Mouse (Mus musculus): ENCODE measurements around the gene Nrxn3. TPM values are rescaled to one million over a fixed set of nuclear protein-coding genes. Genes with fewer than 3 reads are reported as not detected.

The Nrxn3 gene
- polyA plus RNA-seq, 1 experiment: 3.0 TPM

- Histone ChIP-seq H3K4me3 (no peak overlapping the region), H3K36me3 (ENCODE audit: control insufficient read depth, insufficient read depth) (no peaks in the 10 kb centered on the region), H3K79me2 (ENCODE audit: control insufficient read depth, insufficient read depth) (no peaks in the 10 kb centered on the region), H3ac (ENCODE audit: control insufficient read depth, insufficient read length) (no peak overlapping the region), H3K4me2 (ENCODE audit: low read depth) (no peak overlapping the region), H3K27me3 (ENCODE audit: control insufficient read depth, insufficient read depth, insufficient read length) (no peaks in the 10 kb centered on the region)
- TF ChIP-seq E2F4 (IDR thresholded peaks at IDR 0.05; ENCODE audit: insufficient read depth): no peak
- TF ChIP-seq TCF12 (IDR thresholded peaks at IDR 0.05; ENCODE audit: insufficient read depth, poor library complexity, severe bottlenecking): no peak
- no peak for TF ChIP-seq POLR2A (IDR thresholded peaks at IDR 0.05; ENCODE audit: insufficient read length, low read depth)
- TF ChIP-seq POLR2AphosphoS2 (IDR thresholded peaks at IDR 0.05; ENCODE audit: insufficient read length, low read depth): no peak
- TF ChIP-seq MYOG (IDR thresholded peaks at IDR 0.05; ENCODE audit: control insufficient read depth in 1 of 3, insufficient read depth in 1 of 3, insufficient read length in 2 of 3, low read depth in 2 of 3): no peak
- TF ChIP-seq CEBPB (IDR thresholded peaks at IDR 0.05; ENCODE audit: insufficient read depth, poor library complexity, severe bottlenecking): no peak
- no peak for TF ChIP-seq MYOD1 (IDR thresholded peaks at IDR 0.05; ENCODE audit: control insufficient read depth in 1 of 3, insufficient read length in 2 of 3, low read depth in 2 of 3)
- no peak for TF ChIP-seq MAX (IDR thresholded peaks at IDR 0.05; ENCODE audit: low read depth)
Measured at GRCm38 (mm10) chr12:89810146-89810545, 1087.5 kb downstream of the Nrxn3 start.

DNA sequence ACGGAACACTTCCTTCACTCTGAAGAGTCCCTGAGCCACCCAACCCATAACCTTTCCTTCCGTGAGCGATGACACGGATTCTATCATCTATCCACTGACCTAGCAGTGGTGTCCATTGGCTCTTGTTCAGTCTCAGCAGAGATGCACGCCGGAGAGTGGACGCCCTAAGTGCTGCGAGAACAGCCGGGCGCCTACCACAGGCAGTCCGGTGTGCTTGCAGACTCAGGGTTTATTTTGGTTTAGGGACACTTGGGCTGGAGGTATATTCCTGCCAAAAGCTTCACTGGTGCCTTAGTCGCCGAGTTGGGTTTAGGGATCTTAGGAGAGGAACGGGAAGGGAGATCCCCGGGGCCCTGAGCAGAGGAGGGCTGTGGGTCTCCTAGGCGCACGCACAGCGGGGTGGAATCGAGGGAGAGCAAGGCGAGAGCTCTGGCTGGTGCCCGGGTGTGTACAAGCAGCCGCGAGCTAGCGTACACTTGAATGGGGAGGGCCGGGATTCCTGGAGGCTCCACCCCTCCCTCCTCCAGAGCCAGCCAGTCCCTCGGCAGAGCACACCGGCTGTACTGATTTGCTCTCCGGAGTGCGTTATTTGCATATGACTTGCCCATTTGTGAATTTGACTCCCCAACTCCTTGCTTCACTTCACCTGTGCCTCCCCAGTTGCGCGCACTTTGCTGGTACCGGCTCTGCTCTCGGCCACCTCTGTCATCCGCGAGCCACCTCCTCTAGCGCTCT, 1089.3 kb downstream of the Nrxn3 start:
- H3K27me3 ChIP-seq (ENCODE audit: control insufficient read depth, insufficient read depth, insufficient read length): no peaks in the 10 kb centered on the region
- no peaks in the 10 kb centered on the region for H3K36me3 ChIP-seq (ENCODE audit: control insufficient read depth, insufficient read depth)
- H3K79me2 ChIP-seq (ENCODE audit: control insufficient read depth, insufficient read depth): no peaks in the 10 kb centered on the region
- no peak overlapping the region for H3ac ChIP-seq (ENCODE audit: control insufficient read depth, insufficient read length)
- H3K4me3 ChIP-seq: peak overlapping the region; percentile 37
- peak overlapping the region; percentile 82 for H3K4me2 ChIP-seq (ENCODE audit: low read depth)
- peak; percentile 14 for TF ChIP-seq SRF (IDR thresholded peaks at IDR 0.05; ENCODE audit: control insufficient read depth, insufficient read length, low read depth)
- TF ChIP-seq MAX (IDR thresholded peaks at IDR 0.05; ENCODE audit: low read depth): no peak
- peak in 2 of 3 experiments; percentile 28 to 55 for TF ChIP-seq MYOG (IDR thresholded peaks at IDR 0.05; ENCODE audit: control insufficient read depth in 1 of 3, insufficient read depth in 1 of 3, insufficient read length in 2 of 3, low read depth in 2 of 3)
- TF ChIP-seq E2F4 (IDR thresholded peaks at IDR 0.05; ENCODE audit: insufficient read depth): no peak
- TF ChIP-seq TCF3 (IDR thresholded peaks at IDR 0.05; ENCODE audit: insufficient read length, low read depth): no peak
- peak; percentile 77 for TF ChIP-seq POLR2A (IDR thresholded peaks at IDR 0.05; ENCODE audit: insufficient read length, low read depth)
- TF ChIP-seq POLR2AphosphoS2 (IDR thresholded peaks at IDR 0.05; ENCODE audit: insufficient read length, low read depth): peak; percentile 84
- no peak for TF ChIP-seq TCF12 (IDR thresholded peaks at IDR 0.05; ENCODE audit: insufficient read depth, poor library complexity, severe bottlenecking)
- TF ChIP-seq MYOD1 (IDR thresholded peaks at IDR 0.05; ENCODE audit: control insufficient read depth in 1 of 3, insufficient read length in 2 of 3, low read depth in 2 of 3): peak in 2 of 3 experiments; percentile 59 to 61

GRCm38 (mm10) chr12:89812550-89813207, 1090.0 kb downstream of the Nrxn3 start:
- Histone ChIP-seq H3K36me3 (ENCODE audit: control insufficient read depth, insufficient read depth) (no peaks in the 10 kb centered on the region), H3K4me3 (peak overlapping the region; percentile 37), H3K4me2 (ENCODE audit: low read depth) (peak overlapping the region; percentile 82), H3K79me2 (ENCODE audit: control insufficient read depth, insufficient read depth) (no peaks in the 10 kb centered on the region), H3K27me3 (ENCODE audit: control insufficient read depth, insufficient read depth, insufficient read length) (no peaks in the 10 kb centered on the region), H3ac (ENCODE audit: control insufficient read depth, insufficient read length) (no peak overlapping the region)
- TF ChIP-seq POLR2A (IDR thresholded peaks at IDR 0.05; ENCODE audit: insufficient read length, low read depth): no peak
- TF ChIP-seq SRF (IDR thresholded peaks at IDR 0.05; ENCODE audit: control insufficient read depth, insufficient read length, low read depth): no peak
- TF ChIP-seq POLR2AphosphoS2 (IDR thresholded peaks at IDR 0.05; ENCODE audit: insufficient read length, low read depth): no peak
- TF ChIP-seq USF1 (IDR thresholded peaks at IDR 0.05; ENCODE audit: low read depth): no peak
- no peak for TF ChIP-seq MYOD1 (IDR thresholded peaks at IDR 0.05; ENCODE audit: control insufficient read depth in 1 of 3, insufficient read length in 2 of 3, low read depth in 2 of 3)
- TF ChIP-seq MYOG (IDR thresholded peaks at IDR 0.05; ENCODE audit: control insufficient read depth in 1 of 3, insufficient read depth in 1 of 3, insufficient read length in 2 of 3, low read depth in 2 of 3): no peak
- TF ChIP-seq MAX (IDR thresholded peaks at IDR 0.05; ENCODE audit: low read depth): no peak
- no peak for TF ChIP-seq TCF12 (IDR thresholded peaks at IDR 0.05; ENCODE audit: insufficient read depth, poor library complexity, severe bottlenecking)
- no peak for TF ChIP-seq E2F4 (IDR thresholded peaks at IDR 0.05; ENCODE audit: insufficient read depth)
- no peak for TF ChIP-seq REST (IDR thresholded peaks at IDR 0.05; ENCODE audit: insufficient read depth, insufficient read length)
- no peak for TF ChIP-seq TCF3 (IDR thresholded peaks at IDR 0.05; ENCODE audit: insufficient read length, low read depth)
- TF ChIP-seq CEBPB (IDR thresholded peaks at IDR 0.05; ENCODE audit: insufficient read depth, poor library complexity, severe bottlenecking): no peak

- Histone ChIP-seq H3ac (ENCODE audit: control insufficient read depth, insufficient read length) (no peak overlapping the region), H3K4me2 (ENCODE audit: low read depth) (peak overlapping the region; percentile 82), H3K4me3 (peak overlapping the region; percentile 37), H3K79me2 (ENCODE audit: control insufficient read depth, insufficient read depth) (no peaks in the 10 kb centered on the region), H3K27me3 (ENCODE audit: control insufficient read depth, insufficient read depth, insufficient read length) (no peaks in the 10 kb centered on the region), H3K36me3 (ENCODE audit: control insufficient read depth, insufficient read depth) (no peaks in the 10 kb centered on the region)
- TF ChIP-seq MYOD1 (IDR thresholded peaks at IDR 0.05; ENCODE audit: control insufficient read depth in 1 of 3, insufficient read length in 2 of 3, low read depth in 2 of 3) (no peak), CEBPB (IDR thresholded peaks at IDR 0.05; ENCODE audit: insufficient read depth, poor library complexity, severe bottlenecking) (no peak), POLR2AphosphoS2 (IDR thresholded peaks at IDR 0.05; ENCODE audit: insufficient read length, low read depth) (no peak), POLR2A (IDR thresholded peaks at IDR 0.05; ENCODE audit: insufficient read length, low read depth) (no peak), E2F4 (IDR thresholded peaks at IDR 0.05; ENCODE audit: insufficient read depth) (no peak), TCF12 (IDR thresholded peaks at IDR 0.05; ENCODE audit: insufficient read depth, poor library complexity, severe bottlenecking) (no peak), USF1 (IDR thresholded peaks at IDR 0.05; ENCODE audit: low read depth) (no peak), MYOG (IDR thresholded peaks at IDR 0.05; ENCODE audit: control insufficient read depth in 1 of 3, insufficient read depth in 1 of 3, insufficient read length in 2 of 3, low read depth in 2 of 3) (no peak), REST (IDR thresholded peaks at IDR 0.05; ENCODE audit: insufficient read depth, insufficient read length) (no peak), TCF3 (IDR thresholded peaks at IDR 0.05; ENCODE audit: insufficient read length, low read depth) (no peak), SRF (IDR thresholded peaks at IDR 0.05; ENCODE audit: control insufficient read depth, insufficient read length, low read depth) (no peak), MAX (IDR thresholded peaks at IDR 0.05; ENCODE audit: low read depth) (no peak)
Measured at GRCm38 (mm10) chr12:89813294-89813693, 1090.6 kb downstream of the Nrxn3 start.
